Mouse (Mus musculus) c-Kit-negative CD71-positive TER-119-positive erythroid progenitor cells, embryonic 14.5 days (primary cell): ENCODE data around the gene Efhd1.

Experiments used
- DNase-seq: peaks from one replicate; pipeline ENCODE4 v3.0.0-alpha.2; 2013; ENCODE audit warnings: low read depth, low spot score

Efhd1 gene

DNA sequence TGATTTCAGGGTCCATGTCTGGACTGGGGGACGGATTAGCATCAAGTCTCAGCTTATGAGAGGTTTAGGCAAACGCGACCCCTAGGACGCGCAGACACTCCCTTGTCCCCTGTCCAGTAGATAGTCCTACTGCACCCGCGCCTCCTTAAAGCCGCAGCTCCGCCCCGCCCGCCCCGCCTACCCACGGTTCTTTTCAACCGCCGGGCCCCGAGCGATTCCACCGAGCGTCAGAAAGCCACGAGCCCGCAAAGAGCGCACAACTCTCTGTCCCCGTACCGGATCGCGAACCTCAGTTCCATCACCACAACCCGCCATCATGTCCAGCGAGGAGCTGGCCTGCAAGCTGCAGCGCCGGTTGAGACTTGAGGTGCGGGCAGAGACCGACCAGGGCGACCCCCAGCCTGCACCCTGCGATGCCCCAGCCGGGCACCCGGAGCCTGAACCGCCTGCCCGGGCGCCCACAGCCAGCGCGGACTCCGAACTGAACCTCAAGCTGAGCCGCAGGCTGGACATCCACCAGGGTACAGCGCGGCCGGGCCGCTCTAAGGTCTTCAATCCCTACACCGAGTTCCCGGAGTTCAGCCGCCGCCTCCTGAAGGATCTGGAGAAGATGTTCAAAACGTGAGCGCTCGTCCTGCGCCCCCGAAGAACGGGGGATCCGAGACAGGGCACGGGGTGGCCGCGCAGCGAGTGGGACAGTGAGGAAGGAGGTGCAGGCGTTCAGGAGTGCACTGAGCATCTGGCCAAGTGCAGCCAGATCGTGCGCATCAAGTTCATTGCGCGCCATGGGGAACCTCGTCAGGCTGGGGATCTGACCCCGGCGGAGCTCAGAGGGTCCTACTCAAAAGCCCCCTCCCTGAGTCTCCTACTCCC is at the start of gene Efhd1:
Gene Efhd1 (plus strand): TSS at position 230 of the 873 bp plus-strand sequence.
- no peak for DNase-seq

DNA sequence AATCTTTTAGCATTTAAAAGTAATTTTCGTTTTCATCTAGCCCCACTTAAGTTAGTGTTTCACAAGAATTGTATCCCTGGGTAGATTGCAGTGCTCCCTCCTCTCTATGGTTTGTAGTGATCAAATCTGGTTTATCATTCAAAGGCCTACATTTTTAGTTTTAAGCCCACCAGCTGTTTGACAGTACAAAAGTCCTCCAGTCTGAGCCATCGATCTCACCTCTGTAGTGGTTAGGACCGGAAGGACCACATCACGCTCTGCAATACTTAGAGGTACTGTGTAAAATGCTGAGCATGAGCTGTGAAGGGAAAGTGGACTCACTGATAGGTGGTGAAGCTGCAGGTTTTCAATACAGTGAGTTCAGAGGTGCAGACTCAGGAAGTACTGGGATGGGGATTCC is 49.4 kb upstream of the Efhd1 start:
- DNase-seq = no peak

DNA sequence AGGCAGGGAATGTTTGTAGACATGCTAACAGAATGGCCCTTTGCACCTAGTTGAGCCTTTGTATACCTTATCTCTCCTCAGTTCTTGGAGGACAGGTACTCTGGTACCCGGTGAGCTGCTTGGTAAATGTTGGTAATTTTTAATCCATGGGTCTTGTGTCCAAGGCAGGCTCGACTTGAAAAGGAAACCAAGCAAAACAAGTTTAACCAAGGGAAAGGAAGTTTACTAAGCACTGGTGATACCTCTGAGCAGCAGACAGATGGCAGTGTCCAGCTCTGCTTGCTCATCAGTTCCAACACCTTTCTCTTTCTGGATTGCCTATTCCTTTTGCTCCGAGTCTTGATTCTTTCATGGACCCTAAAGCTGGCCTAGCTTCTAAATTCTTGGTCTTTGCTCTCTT is 46.2 kb upstream of the Efhd1 start:
- no peak for DNase-seq

DNA sequence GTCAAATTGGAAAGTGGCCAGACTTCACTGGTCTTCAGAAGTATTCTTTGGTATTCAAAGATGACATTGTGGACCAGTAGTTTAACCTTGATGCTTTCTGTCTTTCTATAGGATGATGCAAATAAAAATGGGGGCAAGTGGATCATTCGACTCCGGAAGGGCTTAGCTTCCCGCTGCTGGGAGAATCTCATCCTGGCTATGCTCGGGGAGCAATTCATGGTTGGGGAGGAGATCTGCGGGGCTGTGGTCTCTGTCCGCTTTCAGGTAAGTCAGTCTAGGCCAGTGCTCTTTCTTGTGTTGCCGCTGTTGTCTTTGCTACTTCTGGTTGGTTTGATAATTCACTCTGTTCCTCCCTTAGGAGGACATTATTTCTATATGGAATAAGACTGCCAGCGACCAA is 38.4 kb upstream of the Efhd1 start:
- DNase-seq = no peak

DNA sequence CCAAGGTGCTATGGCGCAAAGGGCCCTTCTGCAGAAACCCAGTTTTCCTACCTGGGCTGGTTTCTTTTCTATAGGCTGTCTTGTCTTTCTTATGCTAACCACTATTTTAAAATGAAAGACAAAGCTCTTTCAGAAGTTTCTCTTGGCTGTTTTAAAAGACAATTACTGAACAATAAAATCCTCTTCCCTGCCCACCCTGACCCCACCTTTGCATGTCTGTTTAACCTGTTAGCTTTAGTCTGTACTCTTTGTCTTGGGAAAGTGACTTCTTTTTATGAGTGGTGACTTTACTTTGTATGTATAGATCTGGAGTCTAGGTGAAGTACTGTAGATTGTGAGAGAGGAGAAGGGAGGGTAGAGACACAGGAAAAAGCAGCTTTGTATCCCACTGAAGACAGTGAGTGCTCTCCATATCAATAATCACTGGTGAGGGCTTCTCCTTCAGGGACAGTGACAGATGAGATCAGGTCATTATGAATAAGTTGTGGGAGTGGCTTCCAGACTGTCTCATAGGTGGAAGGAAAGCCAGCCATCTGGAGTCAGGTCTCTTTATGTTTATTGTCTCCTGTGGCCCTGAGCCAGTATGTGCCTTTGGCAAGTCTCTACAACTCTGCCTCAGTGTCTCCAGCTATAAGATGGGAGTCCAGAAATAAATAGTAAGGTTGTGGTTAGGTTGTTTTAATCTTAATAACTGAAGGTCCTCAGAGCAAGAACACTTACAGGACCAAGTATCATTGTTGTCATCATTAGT is 37.6 kb upstream of the Efhd1 start:
- DNase-seq = no peak

DNA sequence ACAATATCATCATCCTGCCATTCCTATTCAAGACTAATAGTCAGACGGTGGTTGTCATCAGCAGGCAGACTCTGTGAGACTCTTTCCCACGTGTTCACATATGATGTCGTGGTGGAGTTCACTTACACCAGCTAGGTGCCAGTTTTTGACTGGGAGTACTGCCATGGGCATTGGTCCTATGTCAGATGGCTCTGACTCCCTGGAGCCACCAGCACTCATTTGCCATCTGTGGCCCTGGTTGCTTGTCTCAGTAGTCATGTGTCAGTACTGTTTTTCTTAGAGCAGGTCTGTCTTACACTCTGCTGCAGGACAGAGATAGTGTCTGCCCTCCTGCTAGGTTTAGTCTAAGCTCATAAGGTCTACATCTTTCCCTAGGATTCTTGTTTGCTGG is 37.0 kb upstream of the Efhd1 start:
- DNase-seq = no peak

DNA sequence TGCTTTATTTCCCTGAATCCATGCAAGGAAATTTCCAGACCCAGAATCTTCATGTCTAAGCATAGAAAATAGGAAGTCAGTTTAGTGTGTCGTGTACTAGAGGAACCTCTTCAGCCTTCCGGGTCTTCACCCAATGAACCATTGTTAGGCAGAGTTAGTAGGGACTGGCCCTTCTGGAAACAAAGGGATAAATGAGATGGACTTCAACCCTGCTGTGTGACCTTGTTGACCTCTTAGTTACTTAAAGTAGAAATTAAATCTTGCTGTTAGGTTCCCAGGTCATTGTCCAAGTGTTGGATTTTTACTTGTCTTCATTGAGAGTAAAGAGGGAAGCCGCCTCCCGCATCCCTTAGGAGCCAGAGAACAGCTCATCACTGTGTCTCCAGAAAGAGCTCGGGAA is 33.6 kb upstream of the Efhd1 start:
- no peak for DNase-seq

DNA sequence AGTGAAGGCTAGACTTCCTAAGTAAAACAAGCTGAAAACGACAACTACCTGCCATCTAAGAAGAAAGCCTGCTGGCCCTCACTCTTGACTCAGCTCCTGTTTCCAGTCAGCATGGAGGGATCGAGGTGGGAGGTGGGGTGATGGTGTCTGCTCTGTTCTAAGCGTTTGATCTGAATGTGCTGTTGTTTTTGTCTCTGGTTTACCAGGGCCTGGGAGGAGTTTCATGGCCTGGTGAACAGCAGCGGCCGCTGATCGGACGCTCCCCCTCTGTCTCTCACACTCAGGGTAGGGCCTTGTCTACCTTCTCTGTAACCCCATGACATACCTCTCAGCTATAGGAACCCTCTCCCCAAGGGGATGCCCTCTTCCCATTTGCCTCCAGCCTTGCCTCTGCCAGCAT is 32.0 kb upstream of the Efhd1 start:
- DNase-seq = no peak

DNA sequence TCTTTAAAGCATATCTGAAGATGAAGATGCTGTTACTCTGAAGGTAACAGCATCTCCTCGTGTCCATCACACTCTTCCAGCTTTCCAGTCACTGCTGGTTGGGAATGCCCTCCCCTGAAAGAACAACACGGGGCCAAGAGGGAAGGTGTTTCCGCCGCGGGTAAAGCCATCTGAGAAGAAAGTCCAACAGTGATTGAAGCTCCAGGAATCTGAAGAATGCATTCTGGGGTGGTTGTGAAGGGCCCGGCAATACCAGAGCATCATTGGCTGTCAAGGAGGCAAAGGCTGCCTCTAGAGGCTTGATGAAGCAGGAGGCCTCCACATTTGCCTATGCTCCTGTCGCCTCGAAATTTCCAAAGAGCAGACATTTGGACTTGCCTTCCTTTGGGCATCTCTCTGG is 25.1 kb upstream of the Efhd1 start:
- no peak for DNase-seq

DNA sequence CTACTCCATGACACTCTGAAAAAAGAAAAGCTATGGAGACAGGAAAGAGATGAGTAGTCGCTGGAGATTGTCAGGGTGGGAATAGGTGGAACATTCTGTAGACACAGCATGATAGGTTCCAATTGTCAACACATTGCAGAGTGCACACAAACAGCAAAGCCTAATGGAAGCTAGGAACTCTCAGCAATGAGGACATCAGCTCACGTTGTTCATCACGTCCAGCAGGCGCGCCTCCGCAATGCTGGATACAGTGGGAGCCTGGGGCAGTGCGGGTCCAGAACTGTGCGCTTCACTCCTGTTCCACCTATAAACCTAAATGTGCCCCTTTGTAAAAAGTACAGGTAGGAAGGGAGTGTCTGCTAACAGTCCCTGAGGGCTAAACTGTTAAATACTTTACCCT is 21.1 kb upstream of the Efhd1 start:
- DNase-seq = no peak

DNA sequence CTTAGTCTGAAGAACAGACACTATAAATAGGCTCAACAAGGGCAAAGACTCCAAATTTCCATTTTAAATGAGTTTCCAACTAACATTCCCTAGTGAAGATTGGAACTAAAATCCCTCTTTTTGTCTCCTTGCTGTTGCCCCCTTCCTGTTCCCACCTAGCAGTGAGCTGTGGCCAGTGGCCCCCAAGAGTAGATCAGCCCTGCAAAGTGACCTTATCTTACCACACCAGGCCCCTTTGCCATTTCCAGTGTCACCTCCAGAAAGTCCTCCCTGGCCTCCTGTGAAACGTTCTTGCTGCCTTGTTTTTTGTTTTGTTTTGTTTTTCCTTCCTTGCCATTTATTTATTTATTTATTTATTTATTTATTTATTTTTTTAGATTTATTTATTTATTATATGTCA is 18.7 kb upstream of the Efhd1 start:
- no peak for DNase-seq

DNA sequence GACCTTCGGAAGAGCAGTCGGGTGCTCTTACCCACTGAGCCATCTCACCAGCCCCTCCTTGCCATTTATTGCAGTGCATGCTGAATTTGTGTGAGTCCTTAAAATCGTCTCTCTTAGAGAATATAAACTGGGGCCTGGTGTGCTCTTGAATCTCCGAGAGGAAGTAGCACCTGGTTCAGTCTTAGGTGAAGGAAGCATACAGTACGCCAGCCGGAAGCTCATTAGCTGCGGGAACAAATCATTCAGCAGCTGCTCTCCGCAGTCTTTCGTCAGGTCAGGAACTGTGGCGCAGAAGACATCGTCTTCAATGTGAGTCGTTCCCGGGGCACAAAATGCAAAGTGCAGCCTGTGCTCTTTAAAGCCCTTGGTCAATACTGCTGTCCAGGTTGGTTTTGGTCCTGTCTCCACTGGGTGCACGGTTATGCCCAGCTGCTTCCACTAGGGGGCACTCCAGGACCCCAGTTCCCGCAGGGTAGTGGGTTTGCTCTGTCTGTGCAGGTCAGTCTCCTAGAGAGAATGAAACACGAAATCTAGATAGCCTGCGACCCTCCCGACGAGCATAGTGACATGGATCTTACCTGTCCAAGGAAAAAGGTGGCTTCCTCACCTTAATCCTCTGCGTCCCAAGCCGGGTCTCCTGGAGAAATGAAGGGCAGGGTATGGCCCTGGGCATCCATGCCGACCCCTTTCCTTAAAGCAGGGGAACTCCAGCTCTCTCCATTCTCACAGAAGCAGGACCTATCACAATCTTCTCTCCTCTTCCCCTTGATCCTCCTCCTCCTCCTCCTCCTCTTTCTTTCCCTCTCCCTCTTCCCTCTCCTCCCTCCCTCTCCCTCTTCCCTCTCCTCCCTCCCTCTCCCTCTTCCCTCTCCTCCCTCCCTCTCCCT is 18.0 kb upstream of the Efhd1 start:
- peak; percentile 9 for DNase-seq

DNA sequence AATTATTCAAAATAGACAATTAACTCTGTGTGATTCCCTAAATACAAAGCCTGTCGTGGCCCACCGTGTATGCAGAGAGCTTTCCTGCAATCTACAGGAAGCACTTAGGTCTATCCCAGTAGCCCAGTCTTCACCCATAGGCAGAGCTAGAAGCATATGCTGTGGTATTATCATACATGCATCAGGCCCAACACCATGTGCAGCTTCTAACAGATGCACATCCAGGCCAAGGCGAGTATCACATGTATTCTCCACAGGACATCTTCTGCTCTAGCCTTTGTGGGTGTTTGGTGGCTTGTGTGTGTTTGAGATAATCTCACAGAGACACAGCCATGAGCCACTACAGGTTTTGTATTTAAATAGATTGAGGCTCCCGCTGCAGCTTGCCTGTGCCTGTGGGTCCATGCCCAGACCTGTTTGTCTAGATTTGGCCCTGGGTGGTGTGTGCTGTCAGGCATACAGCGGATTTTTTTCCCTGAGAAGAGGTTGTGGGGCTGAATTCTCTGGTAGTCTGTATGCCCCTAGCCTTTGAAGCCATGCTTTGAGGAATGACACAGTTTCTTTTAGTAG is 12.0 kb upstream of the Efhd1 start:
- DNase-seq = no peak

DNA sequence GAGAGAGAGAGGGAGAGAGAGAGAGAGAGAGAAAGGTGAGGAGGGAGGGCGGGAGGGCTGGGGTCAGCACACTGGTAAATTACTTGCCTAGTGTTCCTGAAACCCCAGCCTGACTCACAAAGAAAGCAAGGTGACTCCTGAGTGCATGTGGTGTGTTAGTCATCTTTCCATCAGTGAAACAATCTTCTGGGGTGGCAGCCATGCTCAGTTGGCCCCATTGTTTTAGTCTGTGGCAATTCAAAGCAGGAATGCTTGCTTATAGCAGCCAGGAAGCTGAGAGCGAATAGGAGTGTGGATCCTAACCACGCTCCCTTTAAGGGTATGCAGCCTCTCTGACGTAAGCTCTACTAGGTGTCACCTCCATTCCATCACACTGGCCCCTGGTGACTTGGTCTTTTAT is 9.0 kb upstream of the Efhd1 start:
- DNase-seq = no peak

DNA sequence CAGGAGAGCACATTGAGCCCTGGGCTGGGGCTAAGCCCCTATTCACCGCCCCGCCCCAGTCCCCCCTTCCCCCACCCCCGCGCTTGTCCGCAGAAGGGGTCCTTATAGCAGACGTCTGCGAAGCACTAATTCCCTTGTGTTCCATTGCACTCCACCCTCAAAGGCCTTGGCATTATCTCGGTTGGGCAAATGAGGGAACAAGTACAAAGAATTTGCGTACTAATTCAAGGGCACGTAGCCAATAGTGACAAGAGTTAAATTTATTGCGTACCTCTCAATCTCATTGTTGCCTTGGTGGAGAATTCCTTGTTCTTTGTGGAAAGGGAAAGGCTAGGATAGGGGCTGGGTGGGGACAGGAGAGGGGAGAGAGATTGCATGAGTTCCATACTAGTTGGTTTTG is 6.5 kb upstream of the Efhd1 start:
- no peak for DNase-seq

DNA sequence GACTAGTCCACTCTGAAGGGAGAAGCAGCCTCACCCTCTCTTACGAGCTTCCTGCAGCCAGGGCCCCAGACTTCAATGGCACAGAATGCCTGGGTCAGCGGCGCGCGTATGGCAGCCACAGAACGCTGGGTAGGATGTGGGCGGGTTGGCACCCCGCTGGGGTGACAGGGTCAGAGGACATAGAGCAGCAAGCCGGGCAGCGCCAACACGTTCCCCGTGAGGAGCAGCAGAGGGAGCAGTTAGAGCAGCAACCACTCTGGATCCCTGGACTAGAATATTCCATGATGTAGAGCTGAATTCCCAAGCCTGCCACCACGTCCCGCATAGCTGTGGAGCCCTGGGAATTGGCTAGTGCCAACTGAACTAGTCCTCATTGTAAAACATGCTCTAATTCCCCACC is 5.7 kb upstream of the Efhd1 start:
- DNase-seq = no peak

DNA sequence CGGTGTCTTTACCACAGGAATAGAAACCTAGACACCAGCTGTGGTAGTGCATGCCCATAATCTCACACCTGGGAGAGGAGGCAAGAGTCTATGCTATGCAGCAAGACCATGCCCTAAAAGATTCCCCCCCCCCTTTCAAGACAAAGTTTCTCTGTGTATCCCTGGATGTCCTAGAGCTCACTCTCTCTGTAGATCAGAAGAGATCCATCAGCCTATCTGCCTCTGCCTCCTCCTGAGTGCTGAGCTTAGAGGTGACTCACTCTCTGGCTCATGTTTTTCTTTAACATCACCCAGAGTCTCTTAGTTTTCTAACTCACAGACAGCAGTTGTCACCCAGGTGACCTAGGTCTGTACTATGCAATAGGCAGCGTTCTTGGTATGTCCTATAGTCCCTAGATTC is 4.8 kb upstream of the Efhd1 start:
- no peak for DNase-seq

DNA sequence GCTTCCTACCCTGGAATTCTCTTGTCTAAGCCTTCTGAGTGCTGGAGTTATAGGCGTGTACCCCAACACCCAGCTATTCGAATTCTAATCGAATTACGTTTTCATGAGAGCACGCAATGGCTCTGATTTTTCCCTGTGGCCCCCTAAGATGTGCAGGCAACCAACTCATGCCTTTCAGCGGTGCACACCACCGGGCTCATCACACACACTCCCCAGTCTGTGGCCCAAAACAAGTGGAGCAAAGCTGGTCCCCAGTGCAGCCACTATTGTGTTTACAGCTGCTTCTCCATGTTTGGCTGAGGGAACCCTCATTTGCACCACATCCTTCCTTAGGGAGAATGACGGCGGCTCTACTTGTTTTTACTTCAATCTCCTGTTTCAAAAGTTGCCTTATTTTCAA is 906 bp upstream of the Efhd1 start:
- no peak for DNase-seq

DNA sequence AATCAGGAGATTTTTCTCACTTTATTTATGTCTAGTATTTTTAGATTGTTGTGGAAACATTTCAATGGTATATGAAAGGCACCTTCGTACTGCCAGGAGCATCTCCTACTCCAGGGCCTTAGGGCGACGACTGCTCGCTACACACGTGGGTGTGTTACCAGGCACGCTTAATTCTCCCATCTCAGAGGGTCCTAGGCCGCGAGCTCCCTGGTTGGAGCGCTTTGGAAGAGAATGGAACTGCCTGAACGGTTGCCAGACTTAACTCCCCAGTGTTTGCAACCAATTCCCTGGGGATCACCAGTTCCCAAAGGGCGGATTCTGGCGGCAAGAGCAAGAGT is 398 bp upstream of the Efhd1 start:
- no peak for DNase-seq

DNA sequence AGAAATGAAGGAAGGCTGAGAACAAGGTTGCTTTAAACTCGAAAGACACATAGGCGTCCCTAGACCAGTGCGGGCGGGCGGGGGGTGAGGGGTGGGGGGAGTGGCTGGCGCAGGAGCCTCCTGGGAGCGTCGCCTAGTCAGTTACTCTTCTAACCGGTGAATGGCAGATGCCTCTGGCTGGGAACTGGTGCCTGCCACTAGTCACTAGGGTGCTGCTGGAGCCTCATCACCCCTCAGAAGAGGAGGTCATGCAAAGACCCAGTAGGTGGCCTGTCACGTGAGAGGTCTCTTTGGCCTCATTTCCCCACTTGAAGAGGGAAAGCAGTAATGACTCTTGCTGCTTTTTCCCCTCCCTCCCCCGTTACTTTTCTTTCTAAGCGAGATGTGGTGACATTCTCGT is 1.0 kb downstream of the Efhd1 start:
- no peak for DNase-seq

DNA sequence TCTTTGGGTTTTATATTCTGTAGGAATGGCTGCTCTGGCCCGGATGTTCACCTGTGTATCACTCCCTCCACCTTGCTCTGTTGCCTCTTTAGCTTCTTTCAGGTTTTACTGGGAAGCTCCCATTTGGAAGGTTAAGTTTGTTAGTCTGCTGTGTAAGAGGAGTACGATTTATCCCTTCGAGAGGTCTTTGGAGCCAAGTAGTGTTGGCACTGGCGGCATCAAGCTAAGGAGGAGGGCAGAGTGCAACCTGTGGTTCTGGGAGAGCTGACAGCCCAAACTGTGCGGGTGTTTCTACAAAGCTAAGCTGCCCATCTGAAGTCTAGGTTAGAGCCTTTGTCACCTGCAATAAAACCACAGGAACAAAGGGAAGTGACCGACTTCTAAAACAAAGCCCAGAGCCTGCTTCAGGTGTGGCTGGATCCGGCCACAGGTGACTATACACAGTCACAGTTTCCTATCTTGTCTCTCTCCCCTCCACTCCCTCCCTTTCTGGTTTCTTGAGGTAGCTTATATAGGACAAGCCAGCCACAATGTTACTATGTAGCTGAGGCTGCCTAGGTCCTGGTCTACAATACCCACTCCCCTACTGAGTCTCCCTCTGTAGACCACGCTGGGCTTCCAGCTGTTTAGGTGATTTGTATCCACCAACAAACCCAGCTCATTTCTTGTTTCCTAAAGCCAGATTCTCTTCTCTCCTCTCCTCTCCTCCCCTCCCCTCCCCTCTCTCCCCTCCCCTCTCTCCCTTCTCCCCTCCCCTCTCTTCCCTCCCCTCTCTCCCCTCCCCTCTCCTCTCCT is 2.3 kb downstream of the Efhd1 start:
- no peak for DNase-seq
